Mouse (Mus musculus) gastrocnemius, postnatal 25 days (tissue): ENCODE results near the gene Ciita. TPM values are rescaled to one million over a fixed set of nuclear protein-coding genes. Genes with fewer than 3 reads are reported as not detected.

Experiments used
- DNase-seq: peaks from one replicate; pipeline ENCODE4 v3.0.0; 2022
- total RNA-seq, 2 experiments: library from RNA; stranded (reverse); gene quantifications; 1 replicate in 1 of 2; 2 replicates in 1 of 2; pipeline ENCODE4 v1.2.3; 2021

The Ciita gene
- total RNA-seq, 2 experiments from 2014 or later: 0.11 to 0.13 TPM

GRCm38 (mm10) chr16:10520908-10521614 lies 41.2 kb downstream of the Ciita start:
- DNase-seq: peak; percentile 30

GRCm38 (mm10) chr16:10522811-10523210 lies 43.0 kb downstream of the Ciita start:
- no peak for DNase-seq

GRCm38 (mm10) chr16:10523650-10524049 lies 43.8 kb downstream of the Ciita start:
- DNase-seq: no peak

DNA sequence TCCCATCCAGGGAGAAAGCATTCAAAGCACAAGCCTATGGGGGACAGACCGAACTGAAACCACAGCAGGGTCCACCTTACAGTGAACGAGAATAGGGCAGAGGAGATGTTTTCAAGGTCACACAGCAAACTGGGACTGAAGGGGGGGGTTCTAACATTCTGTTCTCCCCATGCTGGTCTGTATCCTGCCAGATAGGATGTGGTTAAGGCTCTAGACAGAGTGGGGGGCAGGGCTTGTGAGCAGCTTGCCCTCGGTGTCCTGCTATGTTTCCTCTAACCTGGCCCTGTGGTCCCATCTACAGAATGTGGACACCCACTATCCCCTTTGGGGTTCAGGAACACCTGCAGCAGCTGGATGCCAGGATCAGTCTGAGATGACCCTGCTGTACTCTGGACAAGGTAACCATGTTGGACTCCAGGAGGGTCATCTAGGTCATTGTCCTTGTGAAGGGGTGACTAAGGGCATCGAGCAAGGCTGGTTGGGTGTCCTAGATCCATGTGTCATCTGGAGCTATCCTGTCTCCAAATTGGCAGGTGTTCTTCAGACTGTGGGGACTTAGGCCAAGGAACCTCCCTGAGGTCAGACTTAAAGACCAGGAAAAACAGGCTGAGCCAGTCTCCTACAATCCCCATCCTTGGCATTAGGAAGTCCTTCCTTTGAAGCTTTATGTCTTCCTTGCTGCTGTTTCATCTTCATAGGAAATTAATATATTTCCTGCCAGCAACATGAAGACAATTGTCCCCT lies 45.2 kb downstream of the Ciita start:
- DNase-seq: no peak

DNA sequence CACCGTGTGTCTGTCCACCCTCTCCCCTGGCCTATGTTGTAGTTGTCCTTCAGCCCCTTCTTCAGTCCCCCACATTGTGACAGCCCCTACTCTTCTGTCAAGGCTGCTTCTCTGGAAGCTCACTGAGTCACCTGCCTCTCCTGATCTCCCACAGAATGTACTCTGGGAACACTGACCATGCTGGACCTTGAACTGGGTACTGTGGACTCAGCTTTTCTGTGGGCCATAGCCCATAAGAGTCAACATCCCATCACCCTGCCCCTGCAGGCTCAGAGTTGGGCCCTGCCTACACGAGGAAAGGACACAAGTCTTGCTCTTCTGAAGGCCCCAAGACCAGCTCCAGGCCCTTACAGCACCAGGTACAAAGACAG lies 45.7 kb downstream of the Ciita start:
- DNase-seq: no peak

DNA sequence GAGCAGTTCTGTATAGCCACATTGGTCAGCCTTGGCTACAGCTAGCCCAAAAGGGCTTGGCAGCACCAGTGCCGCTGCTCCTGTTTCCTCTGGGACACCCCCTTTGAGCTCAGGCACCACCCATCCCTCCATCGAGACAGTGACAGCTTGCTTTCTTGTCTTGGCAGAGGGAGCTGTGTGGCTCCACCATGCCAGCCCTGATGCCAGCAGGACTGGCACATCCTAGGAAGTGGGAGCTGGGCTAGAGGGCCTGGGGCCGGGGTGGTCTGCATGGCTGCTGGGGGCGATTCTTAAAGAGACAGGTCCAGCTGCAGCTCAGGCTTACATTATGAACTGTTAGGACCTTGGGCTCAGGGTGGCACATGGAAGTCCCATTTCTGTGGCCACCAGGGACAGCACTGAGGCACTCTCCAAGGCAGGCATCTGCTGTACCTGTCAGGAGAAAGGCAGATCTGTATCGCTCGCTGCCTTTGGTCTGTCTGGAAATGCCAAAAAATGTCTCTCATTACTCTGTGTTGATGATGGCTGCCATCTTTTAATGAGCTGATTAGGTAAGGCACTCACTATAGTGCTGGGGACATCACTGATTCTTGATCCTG lies 47.3 kb downstream of the Ciita start:
- DNase-seq: no peak

GRCm38 (mm10) chr16:10528382-10528781 lies 48.5 kb downstream of the Ciita start:
- DNase-seq: no peak

DNA sequence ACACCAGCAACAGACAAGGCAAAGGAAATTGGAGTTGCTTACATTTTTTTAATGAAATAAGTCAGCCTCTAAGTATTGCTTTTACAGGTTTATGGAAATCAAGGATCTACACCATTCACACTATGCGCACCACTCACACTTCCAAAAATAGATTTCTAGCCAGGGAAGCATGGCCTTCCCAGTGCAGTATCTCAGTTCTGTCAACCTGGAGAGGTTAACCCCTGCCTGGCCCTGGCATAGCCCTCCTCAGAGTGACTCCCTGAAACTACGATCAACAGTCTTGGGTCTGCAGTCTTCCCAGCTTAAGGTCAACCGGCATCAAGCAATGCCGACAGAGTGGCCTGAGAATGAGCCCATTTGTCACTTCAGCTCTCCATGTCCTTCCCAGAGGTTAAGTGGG lies 50.3 kb downstream of the Ciita start:
- DNase-seq: no peak

DNA sequence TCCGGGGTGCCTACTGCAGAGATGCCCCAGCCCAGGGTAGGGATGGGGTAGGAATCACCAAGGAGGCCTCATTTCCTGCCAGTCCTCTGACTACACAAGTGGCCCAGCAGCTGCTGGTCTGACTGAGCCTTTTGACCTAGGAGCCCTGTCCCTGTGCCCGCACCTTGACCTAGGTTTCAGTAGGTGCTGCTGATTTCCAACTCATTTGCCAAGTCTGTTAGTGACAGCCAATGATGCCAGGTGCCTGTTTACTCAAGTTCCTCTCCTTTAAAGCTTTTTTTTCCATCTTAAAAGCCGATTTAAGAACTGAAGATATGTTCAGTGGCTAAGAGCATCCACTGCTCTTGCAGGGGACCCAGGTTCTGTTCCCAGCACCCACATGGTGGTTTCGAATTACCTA lies 53.9 kb downstream of the Ciita start:
- DNase-seq: no peak

DNA sequence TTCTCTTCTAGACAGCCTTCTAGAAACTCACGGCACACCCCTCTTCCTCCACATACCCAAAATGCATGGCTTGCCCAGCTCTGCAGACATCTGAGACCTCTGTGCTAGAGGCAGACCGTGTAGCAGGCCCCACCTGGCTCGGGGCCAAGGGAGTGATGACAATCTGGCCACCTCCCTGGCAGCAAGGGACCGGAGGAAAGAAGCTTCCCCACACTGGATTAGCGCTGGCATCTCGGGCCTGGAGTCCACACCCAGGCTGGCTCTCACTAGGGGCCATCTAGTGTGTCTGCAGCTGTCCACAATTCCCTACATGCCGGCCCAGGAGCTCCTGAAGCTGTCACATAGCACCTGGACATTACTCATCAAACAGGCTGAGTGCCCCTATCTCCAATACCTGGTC lies 54.7 kb downstream of the Ciita start:
- DNase-seq: peak; percentile 79

- DNase-seq: no peak
These were observed 56.5 kb downstream of the Ciita start for GRCm38 (mm10) chr16:10536323-10536722.

DNA sequence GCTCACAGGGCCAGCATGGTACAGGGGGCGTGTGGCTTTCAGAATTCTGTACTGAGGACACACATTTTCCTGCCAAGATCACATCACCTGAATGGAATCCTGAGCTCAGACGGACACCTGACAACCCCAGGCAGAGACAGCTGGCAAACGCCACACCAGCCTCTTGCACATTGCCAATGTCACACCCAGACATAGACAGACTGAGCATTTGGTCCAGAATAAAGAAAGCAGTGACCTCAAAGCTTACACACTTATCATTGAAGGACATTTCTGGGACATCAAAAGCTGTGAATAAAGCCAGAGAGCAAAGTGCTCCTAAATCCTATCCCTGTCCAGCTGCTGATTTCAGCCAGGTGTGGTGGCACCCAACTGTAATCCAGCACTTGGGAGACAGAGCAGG lies 57.1 kb downstream of the Ciita start:
- DNase-seq: no peak

GRCm38 (mm10) chr16:10540763-10541597 lies 61.1 kb downstream of the Ciita start:
- DNase-seq: no peak

GRCm38 (mm10) chr16:10541598-10541930 lies 61.7 kb downstream of the Ciita start:
- peak; percentile 27 for DNase-seq

- DNase-seq: no peak
These were observed 62.4 kb downstream of the Ciita start for GRCm38 (mm10) chr16:10542266-10542665.

DNA sequence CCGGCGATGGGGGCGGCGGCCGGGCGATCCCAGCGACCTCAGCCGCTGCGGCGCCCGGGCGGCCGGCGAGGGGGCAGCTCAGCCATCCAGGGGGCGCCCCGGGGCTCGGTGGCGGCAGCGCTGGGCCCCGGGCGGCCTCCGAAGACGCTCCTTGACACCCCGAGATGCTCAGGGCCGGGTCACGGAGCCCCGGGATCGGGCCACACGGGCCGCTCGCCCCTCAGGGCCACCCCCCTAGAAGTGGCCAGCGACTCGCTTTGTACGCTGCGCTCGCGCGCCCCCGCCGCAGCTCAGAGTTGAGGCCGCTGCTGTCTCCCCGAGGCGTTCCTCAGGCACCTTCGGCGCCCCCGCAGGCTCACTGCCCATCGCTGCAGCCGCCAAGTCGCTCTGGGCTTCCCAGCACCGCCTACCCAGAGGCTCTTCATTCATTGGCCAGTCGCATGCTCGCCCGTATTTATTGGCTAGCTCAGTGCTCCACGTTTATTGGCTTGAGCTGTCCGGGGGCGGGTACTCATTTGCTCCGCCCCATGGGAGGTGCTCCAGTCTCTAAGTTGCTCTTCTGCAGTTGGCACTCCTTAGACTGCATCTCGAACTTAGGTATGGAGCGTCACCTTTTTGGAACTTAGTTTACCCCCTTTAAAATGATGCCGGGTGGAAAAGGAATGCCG lies 63.0 kb downstream of the Ciita start, which contains the start of gene Dexi:
Gene Dexi (minus strand): TSS at position 357 of the 668 bp plus-strand sequence.
- DNase-seq: peak; percentile 96

DNA sequence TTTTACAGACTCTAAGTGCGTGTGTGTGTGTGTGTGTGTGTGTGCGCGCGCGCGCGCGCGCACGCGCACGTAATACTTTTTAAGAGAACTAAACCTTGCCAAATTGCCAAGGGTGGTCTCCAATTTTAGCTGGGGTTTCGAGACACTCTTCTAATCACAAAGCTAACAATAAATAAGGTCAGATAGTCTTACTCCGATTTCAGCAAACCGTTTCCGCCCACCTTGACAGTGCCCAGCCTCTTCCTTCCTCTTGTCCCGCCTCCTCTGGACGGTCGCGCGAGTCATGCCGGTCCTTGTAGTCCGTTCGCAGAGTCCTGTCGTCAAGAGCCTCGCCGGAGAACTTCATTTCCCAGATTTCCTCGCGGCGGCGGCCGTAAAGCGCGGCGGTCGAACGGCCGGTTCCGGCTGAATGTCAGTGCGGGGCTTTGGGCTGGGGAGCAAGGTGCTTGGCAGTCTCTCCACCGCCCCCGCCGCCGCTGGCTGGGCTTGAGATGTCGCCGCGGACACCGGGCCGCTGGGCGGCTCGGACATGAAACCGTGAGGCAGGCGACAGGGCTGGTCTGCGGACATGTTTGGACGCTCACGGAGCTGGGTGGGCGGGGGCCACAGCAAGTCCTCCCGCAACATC lies 65.2 kb downstream of the Ciita start, which contains the start of gene Clec16a:
Gene Clec16a (plus strand): TSS at position 345 of the 628 bp plus-strand sequence.
- peak; percentile 95 for DNase-seq

DNA sequence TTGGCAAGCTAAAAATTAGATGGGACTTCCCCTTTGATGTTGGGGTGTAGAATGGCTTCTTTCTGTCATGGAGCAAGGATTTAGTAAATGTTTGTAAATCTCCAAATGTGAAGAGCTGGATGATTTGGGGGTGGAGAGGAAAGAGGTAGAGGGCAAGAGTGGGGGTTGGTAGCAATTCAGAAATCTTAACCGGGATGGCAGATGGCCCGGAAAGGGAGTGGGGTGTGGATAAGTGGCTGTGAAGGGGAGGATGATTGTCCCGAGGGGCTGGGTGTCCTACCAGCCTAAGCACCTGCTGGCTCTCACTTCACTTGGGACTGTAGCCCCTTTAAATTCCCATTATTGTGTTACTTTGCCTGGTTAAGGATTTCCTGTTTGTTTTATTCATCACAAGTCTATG lies 67.0 kb downstream of the Ciita start:
- no peak for DNase-seq

DNA sequence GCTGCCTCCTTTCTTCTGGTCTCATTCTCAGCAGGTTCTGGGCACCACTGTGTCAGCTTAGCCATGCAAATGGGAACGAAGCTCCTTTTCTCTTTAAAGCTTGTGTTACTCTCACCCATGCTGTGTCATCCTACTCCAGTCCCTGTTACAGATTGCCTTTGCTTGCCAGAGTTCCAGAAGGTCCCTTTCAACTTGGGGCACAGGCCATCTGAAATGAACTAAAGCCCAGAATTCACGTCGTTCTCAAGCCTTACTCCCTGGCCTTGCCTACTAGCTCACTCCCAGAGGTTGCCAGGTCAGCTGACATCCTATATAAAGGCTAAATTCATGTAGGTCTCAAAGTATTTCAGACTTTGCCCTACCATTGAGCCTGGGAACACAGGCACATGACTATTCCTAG lies 69.1 kb downstream of the Ciita start:
- no peak for DNase-seq

DNA sequence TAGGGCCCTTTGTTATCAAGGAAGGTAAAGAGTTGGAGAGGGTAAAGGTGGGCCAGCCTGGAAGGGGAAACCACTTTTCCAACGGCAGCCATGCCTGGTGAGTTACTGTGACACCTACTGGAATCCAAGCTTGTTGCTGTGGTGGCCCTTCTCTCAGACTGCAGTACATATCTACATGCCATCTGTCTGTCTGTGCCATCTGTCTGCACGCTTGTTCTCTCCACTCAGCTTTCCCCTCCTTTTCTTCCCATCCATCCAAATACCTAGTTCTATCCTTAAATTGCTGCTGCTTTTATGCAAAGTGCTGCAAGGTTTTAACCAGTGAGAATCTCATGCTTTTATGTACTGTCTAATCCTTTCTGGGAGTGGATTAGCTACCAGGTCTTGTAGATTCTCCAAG lies 69.7 kb downstream of the Ciita start:
- DNase-seq: no peak

- DNase-seq: no peak
These were observed 71.7 kb downstream of the Ciita start for GRCm38 (mm10) chr16:10551592-10551991.
